Mouse (Mus musculus): Measurements from ENCODE around the gene Ppm1h. TPM values are rescaled to one million over a fixed set of nuclear protein-coding genes. Genes with fewer than 3 reads are reported as not detected.

Gene Ppm1h
- total RNA-seq, 2 experiments from 2014 or later, result 6.7 to 7.8 TPM

GRCm38 (mm10) chr10:122802218-122802617 is 123.7 kb downstream of the Ppm1h start:
- DNase-seq, result no peak
- intact Hi-C loops (cut with DNase I), result no loop called here

- DNase-seq, result no peak
- intact Hi-C loops (cut with DNase I), result no loop called here
Observed at GRCm38 (mm10) chr10:122802901-122803300, 124.3 kb downstream of the Ppm1h start.

DNA sequence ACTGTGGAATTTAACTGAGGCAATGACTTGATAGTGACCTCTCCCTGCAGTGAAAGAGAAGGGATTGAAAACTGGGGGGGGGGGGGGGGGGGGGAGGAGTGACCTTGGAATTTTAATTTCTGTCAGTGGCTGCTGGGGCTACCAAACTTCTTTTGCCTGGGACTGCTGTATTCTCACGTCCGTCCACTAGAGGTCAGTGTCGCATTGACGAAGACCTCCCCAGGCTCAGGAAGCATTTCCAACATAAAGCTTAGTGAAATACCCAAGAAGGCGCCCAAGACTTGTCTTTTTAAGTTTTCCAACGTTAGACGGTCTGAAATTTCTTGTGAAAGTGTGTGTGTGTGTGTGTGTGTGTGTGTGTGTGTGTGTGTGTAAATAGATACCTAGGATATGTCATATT is 125.3 kb downstream of the Ppm1h start:
- DNase-seq, result peak; percentile 81 to 89
- intact Hi-C loops (cut with DNase I), result loop anchor here (1.0 to 2.0 kb wide), 3 partner anchors 201 to 317 kb away; no protein-coding TSS in a partner anchor

GRCm38 (mm10) chr10:122805866-122806265 is 127.3 kb downstream of the Ppm1h start:
- intact Hi-C loops (cut with DNase I), result loop anchor here (2.0 to 5.0 kb wide), 3 partner anchors 253 to 285 kb away; partner anchors contain the start of gene Mon2
- DNase-seq, result no peak

DNA sequence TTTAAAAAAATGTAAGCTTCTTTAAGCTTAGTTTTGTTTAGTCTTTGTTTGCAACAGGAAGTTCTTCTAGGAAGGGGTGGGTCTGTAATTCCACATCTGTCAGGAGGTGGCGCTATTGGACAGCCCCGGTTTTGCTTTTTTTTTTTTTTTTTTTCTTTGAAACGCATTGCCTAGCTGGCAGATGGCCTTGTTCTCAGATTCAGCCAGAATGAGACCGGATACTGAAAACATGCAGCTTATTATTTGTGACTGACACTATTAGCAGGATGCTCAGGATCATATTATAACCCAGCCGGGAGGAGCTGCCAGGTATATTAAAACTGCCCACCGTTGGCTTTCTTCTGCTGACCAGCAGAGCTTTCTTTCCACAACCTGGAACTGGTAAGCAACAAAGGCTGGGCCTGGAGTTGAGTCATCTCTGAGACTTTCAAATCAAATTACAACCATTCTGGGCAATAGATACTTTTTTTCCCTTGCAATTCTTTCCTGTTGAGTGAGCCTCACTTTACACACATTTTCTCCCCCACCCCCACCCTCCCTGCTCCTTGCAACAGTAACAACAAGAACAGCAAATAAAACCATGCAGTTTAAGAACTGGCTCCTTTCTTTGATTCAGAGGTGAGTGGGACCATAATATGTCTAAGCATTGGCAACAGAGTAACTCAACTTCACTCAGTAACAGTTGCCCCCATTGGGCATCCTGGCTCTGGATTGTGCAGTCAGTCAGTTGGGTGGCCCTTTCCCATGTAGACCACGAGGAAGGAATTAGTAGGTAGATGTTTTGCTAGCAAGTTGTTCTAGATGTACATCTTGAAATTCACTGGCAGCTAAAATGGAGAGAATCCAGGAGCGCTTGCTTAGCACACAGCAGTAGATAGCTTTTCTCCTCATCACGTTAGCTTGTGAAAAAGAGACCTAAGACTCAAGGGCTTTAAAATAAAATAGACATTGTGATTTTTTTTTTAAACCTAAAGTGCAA is 128.9 kb downstream of the Ppm1h start:
- intact Hi-C loops (cut with DNase I), result loop anchor here (1.0 to 5.0 kb wide), 3 partner anchors 180 to 283 kb away; partner anchors contain the start of gene Mon2
- peak; percentile 80 to 81 for DNase-seq

DNA sequence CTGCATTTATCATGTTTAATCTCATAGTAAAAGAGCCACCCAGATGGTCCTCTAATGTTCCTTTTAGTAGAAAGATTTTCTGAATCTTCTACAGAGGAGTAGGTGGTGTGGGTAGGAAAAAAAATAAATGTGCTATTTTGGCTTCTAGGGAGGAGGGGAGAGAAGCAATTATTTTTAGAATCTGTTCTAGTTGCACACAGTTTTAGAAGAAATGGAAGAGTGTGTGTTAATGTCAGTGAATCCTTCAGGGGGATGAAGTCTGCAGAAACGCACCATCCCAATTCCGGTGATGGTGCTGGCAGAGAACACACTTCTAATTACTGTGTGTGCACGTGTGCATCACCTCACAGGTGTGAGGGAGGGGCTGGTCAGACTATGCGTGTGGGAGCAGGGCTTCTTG is 129.6 kb downstream of the Ppm1h start:
- DNase-seq, result no peak
- intact Hi-C loops (cut with DNase I), result loop anchor here (5.0 kb wide), 1 partner anchor 269 kb away; the partner anchor contains the start of gene Mon2

GRCm38 (mm10) chr10:122809851-122810250 is 131.3 kb downstream of the Ppm1h start:
- no peak for DNase-seq

DNA sequence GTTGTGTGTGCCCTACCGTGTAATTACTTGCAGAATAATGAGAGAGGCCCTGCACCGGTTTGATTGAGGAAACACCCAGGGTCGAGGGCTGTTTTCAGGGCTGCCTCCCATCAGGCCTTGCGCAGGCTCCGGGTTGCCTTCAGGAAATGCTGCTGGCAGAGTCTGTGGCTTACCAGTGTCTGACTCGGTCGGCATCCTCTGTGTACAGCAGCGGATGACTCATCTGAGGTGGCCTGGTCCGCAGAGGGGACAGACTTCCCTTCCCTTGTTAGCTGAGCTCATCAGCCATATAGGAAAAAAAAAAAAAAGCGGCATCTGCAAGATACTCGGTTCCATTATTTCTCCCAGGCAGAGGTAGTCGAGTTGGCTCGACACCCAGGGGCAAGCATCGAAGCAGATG is 136.5 kb downstream of the Ppm1h start:
- intact Hi-C loops (cut with DNase I), result loop anchor here (2.0 kb wide), 1 partner anchor 72 kb away; no protein-coding TSS in a partner anchor
- peak; percentile 48 to 49 for DNase-seq

More at GRCm38 (mm10) chr10:122809851-122810250, 131.3 kb downstream of the Ppm1h start:
- intact Hi-C loops (cut with DNase I), result loop anchor here (5.0 kb wide), 1 partner anchor 267 kb away; the partner anchor contains the start of gene Mon2

DNA sequence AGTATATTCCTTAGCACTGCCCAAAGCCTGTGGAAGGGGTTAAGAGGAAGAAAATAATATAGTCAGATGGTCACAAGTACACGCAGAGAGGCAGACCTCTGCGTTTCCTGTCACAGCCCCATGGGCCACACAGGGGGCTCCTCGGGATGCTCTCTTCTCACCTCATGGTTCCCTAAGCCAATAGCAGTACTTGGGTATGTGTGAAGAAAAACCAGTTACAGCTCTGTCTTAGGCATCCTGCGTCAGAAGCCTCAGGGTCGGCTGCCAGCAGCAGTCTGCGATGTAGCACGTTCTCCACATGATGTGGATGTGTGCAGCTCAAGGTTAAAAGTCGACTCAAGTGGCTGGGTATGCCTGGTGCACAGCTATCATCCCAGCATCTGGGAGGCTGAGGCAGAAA is 139.2 kb downstream of the Ppm1h start:
- no peak for DNase-seq
- intact Hi-C loops (cut with DNase I), result no loop called here

DNA sequence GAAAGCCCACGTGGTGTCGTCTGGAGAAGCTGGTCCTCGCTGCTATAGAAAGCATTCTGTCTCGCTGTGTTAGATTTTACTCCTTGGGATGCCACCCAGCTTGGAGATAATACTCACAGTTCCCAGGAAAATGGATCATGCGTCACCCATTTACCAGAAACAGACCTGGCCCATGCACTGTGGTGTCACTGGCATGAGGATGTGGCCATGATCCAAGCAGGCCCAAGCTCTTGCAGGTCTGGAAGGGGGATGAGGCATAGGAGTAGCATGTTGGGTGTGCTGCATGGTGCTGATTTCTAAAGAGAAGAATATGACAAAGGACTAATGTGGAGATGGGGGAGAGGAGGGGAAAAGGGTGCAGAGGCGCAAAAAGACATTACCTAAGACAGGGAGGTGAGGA is 141.2 kb downstream of the Ppm1h start:
- intact Hi-C loops (cut with DNase I), result no loop called here
- no peak for DNase-seq

DNA sequence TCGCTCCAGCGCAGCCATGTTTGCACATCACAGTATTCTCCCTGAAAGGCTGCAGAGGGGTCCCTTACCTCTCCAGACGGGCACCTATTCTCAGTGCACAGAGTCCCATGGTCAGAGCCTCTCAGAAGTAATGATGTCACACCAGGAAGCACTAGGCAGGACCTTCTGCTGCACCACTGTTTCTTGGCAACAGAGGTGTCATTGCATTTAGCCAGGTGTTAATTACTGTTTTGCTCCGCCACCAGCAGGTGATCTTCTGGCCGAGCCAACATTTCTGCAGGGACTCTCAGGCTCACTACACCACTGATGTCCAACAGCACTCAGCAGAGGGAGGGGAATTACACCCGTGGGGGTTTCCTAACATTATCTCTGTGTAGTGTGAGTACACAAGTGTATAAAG is 143.0 kb downstream of the Ppm1h start:
- intact Hi-C loops (cut with DNase I), result no loop called here
- no peak for DNase-seq

GRCm38 (mm10) chr10:122823642-122824041 is 145.1 kb downstream of the Ppm1h start:
- intact Hi-C loops (cut with DNase I), result no loop called here
- DNase-seq, result no peak

DNA sequence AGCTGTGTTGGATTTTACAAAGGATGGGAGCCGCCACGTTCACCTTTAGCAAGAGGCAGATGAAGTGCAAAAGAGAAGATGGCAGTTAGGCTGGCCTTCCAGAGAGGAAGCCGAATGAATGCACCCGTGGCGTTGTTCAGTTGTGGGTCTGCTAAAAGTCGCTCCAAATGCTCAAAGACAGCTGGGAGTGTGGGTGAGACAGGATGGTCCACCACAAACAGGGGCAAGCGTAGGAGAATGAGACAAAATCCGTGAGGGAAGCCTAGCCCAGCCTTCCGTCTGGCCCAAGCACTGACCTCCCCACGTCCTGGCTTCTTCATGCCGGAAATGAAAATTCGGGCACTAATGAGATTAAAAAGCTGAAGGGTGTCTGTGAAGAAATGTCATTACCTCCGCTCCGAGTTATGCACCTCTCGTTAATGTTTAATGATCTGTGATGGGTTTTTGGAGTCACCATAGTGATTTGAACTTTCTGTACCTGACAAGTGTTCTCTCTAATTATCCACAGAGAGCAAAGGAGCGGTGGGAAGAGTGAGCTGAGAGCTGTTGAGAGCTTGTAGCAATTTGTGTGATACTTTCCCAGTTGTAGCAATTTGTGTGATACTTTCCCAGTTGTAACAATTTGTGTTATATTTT is 148.3 kb downstream of the Ppm1h start:
- intact Hi-C loops (cut with DNase I), result no loop called here
- no peak for DNase-seq

GRCm38 (mm10) chr10:122827719-122828414 is 149.3 kb downstream of the Ppm1h start:
- no peak for DNase-seq

GRCm38 (mm10) chr10:122829801-122830217 is 151.2 kb downstream of the Ppm1h start:
- peak in 1 of 2 experiments; percentile 37 for DNase-seq

More at GRCm38 (mm10) chr10:122827719-122828414, 149.3 kb downstream of the Ppm1h start:
- intact Hi-C loops (cut with DNase I), result no loop called here

GRCm38 (mm10) chr10:122830638-122831037 is 152.1 kb downstream of the Ppm1h start:
- intact Hi-C loops (cut with DNase I), result no loop called here
- no peak for DNase-seq

More at GRCm38 (mm10) chr10:122829801-122830217, 151.2 kb downstream of the Ppm1h start:
- intact Hi-C loops (cut with DNase I), result no loop called here

DNA sequence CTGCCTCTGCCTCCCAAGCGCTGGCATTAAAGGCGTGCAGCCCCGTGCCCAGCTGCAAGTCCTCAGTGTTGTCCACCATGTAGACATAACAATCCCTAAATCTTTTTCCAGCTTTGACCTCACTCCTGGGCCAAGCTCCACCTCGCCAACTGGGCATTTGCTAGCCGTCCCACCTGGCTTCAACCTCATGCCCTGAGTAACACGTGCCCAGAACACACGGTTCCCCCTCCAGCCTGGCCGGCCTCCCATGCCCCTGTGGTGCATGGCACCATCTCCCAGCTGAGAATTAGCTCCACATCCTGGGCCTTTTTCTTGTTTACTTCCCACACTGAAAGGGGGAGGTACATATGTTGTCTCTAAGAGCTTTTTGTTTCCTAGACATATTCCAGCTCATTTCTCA is 163.5 kb downstream of the Ppm1h start:
- no peak for DNase-seq
- intact Hi-C loops (cut with DNase I), result no loop called here

DNA sequence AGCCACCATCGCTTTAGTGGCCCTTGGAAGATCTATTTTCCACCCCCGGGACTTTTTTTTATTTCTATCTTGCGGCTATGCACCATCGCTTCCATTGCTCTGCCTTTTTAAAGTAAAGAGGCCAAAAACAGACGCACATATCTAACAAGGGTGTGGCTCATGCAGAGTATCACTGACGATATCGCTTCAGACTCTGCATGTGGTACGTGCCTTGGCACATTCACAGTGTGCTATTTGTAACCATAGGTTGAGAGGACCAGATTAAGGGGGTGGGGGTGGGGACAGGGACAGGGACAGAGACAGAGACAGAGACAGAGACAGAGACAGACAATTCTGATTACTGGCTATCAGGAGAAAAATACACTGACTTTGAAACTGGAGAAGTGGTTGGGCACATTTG is 164.4 kb downstream of the Ppm1h start:
- DNase-seq, result no peak
- intact Hi-C loops (cut with DNase I), result no loop called here

GRCm38 (mm10) chr10:122845471-122845870 is 166.9 kb downstream of the Ppm1h start:
- intact Hi-C loops (cut with DNase I), result no loop called here
- DNase-seq, result no peak

- DNase-seq, result no peak
- intact Hi-C loops (cut with DNase I), result no loop called here
Observed at GRCm38 (mm10) chr10:122846476-122846875, 167.9 kb downstream of the Ppm1h start.
